Mouse (Mus musculus) WW6 (cell line): ENCODE data around the gene Rala.

Experiments used
- DNase-seq: peaks from one replicate; pipeline ENCODE4 v3.0.0-alpha.2; 2013; ENCODE audit warnings: low read depth, low spot score

Gene Rala

GRCm38 (mm10) chr13:17884211-17884610, 59.8 kb downstream of the Rala start:
- no peak for DNase-seq

GRCm38 (mm10) chr13:17879061-17879460, 65.0 kb downstream of the Rala start:
- DNase-seq, result no peak

- DNase-seq, result no peak
Measured at GRCm38 (mm10) chr13:17866741-17867140, 77.3 kb downstream of the Rala start.

GRCm38 (mm10) chr13:17860536-17860935, 83.5 kb downstream of the Rala start:
- no peak for DNase-seq

GRCm38 (mm10) chr13:17859365-17860033, 84.5 kb downstream of the Rala start:
- no peak for DNase-seq

- DNase-seq, result no peak
Measured at GRCm38 (mm10) chr13:17857046-17857445, 87.0 kb downstream of the Rala start.

- no peak for DNase-seq
Measured at GRCm38 (mm10) chr13:17855492-17856138, 88.4 kb downstream of the Rala start.

- DNase-seq, result no peak
Measured at GRCm38 (mm10) chr13:17854755-17855154, 89.3 kb downstream of the Rala start.

GRCm38 (mm10) chr13:17843336-17843735, 100.7 kb downstream of the Rala start:
- no peak for DNase-seq

- no peak for DNase-seq
Measured at GRCm38 (mm10) chr13:17842756-17843155, 101.3 kb downstream of the Rala start.

- DNase-seq, result no peak
Measured at GRCm38 (mm10) chr13:17839137-17839536, 104.9 kb downstream of the Rala start.

- no peak for DNase-seq
Measured at GRCm38 (mm10) chr13:17838484-17838851, 105.6 kb downstream of the Rala start.

GRCm38 (mm10) chr13:17837610-17838483, 106.2 kb downstream of the Rala start:
- no peak for DNase-seq

GRCm38 (mm10) chr13:17836808-17837207, 107.2 kb downstream of the Rala start:
- no peak for DNase-seq

- no peak for DNase-seq
Measured at GRCm38 (mm10) chr13:17832940-17833339, 111.1 kb downstream of the Rala start.
